Mouse (Mus musculus) NIH3T3 (cell line): ENCODE measurements at regions not wholly inside any gene's neighbourhood (a gene's known extent, or its start where the extent isn't known, plus 50 kb on each side); places are given as distances from the start of the nearest gene placed in this dataset.

Experiments used
- DNase-seq: peaks from one replicate; pipeline ENCODE4 v3.0.0-alpha.2; 2012; ENCODE audit warnings: low read depth

DNA sequence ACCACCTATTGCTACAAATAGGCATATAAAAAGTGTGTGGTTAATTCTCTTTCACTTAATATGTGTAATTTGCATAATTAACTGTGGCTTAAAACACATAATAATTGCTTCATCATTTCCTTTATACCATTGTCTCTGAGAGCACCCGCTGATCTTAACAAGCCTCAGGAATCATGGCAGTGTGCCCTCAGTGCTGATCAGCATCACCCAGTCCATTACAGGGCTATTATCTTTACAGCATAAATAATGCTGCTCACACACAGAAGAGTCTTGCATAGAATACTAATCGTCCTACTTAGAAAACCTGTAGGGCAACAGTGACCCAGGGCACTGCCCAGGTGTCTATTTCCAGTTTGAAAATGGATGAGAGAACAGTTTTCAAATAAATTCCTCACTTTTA is 102.4 kb downstream of the Gm597 start:
- DNase-seq: no peak

DNA sequence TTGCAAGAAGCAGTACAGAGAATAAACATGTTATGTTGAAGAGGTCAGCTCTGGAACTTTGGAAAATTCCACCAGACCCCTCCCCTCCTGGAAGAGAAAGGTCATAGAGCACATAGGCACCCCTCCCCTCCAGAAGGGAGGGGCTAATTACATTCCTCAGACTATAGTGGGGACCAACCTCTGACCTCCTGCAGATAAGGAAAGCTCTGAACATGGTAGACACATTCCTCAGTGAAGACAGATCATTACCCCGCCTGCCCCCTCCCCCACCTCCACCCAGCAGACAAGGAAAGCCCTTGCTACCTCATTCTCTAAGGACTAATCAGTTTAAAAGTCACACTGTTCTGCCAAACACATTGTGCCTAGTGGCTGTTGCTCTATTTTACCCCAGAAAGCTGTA is 104.7 kb downstream of the Gm597 start:
- no peak for DNase-seq

DNA sequence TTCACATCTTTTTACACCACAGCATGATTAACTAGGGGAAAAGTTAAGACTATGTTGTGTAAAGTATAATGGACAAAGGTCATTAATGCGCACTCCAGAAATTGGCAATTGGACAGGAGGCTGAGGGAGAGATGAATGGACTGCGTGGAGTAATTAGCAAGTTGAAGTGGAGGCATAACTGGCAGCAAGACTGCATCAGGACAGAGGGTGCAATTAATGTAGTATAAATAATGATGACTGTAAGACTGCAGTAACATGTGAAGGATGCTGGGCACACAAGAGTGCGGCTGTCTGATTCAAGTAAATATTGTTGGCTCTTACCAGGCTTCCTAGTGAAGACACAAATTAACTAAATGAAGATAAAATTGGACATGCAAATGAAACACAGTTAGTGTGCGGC is 139.2 kb downstream of the Gm597 start:
- DNase-seq: no peak

DNA sequence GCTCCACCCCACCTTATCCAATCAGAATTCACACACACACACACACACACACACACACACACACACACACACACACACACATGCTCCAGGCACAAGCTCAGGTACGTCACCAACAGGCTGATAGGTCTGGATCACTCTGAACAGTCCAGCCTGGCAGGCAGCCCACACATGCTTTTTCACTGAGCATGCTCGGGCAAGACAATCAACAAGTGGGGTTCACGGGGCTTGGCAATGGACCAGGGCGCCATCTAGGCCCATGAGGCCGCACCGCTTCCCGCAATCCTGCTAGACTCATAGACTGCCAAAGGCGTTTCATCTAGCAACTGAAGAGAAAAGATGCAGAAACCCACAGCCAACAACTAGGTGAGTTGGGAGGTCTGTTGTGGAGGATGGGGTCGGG is 157.3 kb downstream of the Gm597 start:
- peak; percentile 32 for DNase-seq

DNA sequence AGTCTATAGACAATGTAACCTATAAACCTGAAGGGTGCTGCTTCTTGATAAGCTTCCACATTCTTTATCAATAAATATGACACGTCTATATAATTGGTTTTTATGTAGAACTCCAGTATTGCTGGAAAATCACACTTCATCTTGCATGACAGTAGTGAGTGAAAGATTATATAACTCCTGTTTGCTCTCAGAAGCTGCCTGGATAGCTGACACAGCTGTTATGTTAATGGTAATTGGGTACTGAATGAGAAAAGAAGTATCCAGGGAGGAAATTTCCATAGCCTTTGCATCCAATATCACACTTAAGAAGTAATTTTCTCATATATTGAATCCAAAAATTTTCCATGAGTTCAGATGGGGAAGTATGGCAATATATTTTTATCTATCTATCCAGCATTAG is 177.7 kb downstream of the Gm597 start:
- no peak for DNase-seq

DNA sequence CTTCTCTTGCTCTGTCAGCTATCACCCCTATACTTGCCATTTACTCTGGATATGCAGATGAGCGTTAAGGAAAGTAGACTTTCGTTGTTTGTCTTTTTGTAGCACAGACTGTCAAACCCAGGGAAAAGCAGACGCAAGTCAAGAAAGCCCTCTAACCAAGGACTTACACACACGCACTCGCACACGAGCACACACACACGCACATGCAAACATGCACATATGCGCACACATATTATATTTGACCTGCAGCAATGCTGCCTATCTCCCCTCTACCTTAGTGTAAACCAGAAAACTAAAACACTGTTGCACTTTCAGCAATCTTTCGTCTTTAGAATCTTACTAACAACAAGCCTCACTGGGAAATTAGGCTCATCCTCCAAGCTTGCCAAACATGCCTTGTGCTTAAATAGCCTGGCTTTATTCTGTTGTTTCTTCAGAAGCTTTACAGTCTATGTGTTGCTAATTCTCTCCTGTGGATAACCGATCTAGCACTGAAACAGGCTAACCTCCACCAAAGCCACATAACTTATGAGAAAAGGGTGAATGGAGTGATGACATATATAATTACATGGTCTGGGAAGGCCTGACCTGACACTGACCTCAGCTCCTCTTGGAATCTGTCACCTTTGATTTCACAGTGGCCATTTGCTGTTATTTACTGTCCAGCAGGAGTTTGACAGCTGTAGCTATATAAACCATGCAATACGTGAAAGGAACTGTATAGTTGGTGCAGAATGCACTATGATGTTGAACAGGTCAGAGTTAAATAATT is 214.5 kb downstream of the Gm597 start:
- no peak for DNase-seq

DNA sequence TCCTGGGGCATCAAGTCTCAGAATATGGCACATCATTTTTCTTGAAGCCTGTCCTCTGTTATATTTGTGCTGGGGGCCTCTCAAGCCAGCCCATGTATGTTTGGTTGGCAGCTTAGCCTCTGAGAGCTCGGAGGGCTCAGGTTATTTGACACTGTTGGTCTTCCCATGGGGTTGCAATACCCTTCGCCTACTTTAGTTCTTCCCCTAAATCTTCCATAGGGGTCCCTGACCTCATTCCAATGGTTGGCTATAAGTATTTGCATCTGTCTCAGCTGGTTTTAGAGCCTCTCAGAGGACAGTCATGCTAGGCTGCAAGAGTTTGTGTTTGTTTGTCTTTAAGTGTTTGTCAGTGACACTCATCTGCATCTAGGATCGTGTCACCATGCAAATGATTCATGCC is 216.2 kb downstream of the Gm597 start:
- no peak for DNase-seq
